Mouse (Mus musculus) left cerebral cortex, postnatal 36 days (tissue): ENCODE data around the gene Olfr38. TPM values are rescaled to one million over a fixed set of nuclear protein-coding genes. Genes with fewer than 3 reads are reported as not detected.

Experiments
- DNase-seq, 2 experiments: peaks; one replicate each; pipeline ENCODE4 v3.0.0; 2021 to 2022; ENCODE audit warnings: low spot score in 2 of 2, mixed read lengths in 1 of 2
- intact Hi-C: fragments of 180-260 bp; cut with DNase I; formaldehyde crosslinking; loops from one replicate; pipeline ENCODE4 v1.15.1; 2025
- total RNA-seq, 2 experiments: library from RNA; stranded (reverse); gene quantifications; 2 replicates each; pipeline ENCODE4 v1.2.3; 2021

Olfr38 gene
- total RNA-seq: not detected

DNA sequence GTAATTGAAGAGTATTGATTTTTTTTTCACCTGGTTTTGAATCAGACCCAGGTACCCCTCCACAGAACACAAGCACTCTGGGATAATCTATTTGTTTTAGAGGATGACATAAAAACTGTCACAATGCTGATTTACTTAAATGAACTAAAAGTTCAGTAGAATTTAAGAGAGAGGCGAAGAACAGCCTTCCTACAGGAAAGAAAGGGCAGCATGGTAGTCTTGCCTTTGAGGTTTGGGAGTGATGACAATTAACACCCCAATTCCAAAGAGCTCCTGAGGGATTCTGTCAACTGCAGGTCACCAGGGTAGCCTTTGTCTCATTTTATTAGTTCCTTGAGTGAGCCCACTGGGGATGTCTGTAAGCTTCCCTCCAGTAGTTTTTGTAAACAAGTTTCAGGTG is at the start of gene Olfr38:
Olfr38 (plus strand) TSS at position 301 of the 400 bp plus-strand sequence.
- DNase-seq: no peak
- intact Hi-C loops: no loop called here

DNA sequence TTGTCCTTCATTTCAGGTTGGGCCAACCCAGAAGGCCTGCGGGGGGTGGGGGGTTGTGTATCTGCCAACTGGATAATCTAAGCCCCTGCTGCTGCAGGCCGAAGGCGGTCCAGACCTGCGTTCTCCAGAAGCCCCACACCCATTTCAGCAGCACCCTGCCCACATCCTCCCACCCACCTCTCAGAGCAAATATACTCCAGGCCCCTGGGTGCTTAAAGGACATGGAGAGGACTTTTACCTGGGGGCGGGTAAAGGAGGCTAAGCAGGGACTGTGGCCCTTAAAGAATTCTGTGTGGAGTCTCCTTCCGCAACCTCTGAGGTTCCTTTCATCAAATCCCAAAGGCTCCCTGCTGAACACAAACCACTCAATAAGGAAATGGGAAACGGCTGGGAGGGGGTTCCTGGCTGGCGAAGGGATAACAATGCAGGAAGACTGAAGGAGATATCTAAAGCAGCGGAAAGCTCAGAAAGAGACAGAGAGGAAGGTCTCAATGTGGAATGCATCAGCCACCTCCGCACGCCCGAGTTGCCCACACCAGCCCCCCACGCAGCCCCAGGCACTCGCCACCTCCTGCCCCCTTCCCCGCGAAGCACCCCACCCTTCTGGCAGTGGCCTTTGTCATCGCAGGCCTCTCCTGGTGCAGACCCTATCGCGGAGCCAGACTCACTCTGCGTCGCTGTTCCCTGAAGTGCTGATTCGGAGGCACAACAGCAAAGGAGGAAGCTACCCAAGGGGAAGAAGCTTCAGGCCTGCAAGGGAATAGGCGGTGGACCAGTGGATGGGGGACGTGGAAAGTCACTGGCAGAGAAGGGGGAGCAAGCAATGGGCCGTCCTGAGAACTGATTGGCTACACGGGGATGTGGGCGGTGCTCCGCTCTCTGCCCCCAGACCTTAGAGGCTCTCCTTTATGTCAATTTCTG is 46.7 kb upstream of the Olfr38 start, which contains the start of gene Tcaf1:
Tcaf1 (minus strand) TSS at position 798 of the 921 bp plus-strand sequence.
- intact Hi-C loops: no loop called here
- peak; percentile 88 to 89 for DNase-seq

DNA sequence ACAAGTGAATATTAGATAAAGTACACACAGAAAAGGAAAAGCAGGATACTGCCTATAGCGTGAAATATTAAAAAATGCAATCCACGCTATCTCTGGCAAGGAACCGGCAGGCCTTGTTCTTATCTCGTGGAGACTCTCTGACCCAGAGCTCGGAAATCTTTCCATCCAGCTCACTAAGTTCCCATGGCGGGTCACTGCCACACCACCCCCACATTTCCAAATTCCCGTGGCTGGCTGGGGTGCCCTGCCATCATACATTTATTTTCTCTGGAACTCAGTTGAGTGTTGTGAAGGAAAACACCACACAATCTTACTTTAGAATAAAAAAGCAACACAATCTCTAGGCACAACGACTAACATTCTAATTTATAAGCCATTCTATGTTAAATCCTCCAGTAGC is 41.5 kb upstream of the Olfr38 start:
- DNase-seq: no peak
- intact Hi-C loops: no loop called here

DNA sequence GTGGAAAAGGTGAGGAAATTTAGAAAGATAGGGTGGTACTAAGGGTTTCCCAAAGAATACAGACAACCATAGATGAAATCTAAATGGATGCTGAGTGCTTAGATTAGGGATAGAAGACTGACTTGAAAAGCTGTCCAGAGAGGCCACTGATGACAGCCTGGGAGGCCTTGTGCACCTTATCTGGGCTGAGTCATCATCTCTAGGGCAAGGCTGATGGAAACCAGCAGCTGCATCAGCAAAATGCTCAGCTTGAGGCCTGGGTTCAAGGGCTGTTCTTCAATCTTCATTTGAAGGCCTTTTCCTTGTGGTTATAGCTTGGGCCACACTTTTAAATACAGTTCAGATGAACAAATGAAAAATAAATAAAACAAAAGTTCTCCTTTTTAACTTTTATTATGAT is 38.2 kb upstream of the Olfr38 start:
- intact Hi-C loops: no loop called here
- no peak for DNase-seq

DNA sequence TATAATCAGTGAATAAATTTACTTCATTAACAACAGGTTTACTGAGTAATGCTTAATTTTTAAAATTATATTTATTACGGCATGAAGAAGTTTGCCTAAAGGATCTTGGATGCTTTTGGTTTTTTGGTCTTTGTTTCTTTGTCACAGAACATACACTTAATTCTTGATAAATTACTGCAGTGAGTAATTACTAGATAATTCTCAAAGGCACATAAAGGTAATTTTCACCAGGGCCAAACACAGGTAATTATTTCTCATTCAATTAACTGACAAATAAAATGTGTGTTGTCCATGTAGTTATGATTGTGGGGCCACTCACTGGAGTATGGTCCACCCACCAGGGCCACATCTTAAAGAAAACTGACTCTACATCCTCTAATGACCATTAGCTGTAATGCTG is 17.1 kb upstream of the Olfr38 start, which contains the start of gene Olfr453:
Olfr453 (plus strand) TSS at position 301 of the 400 bp plus-strand sequence.
- DNase-seq: no peak
- intact Hi-C loops: no loop called here

DNA sequence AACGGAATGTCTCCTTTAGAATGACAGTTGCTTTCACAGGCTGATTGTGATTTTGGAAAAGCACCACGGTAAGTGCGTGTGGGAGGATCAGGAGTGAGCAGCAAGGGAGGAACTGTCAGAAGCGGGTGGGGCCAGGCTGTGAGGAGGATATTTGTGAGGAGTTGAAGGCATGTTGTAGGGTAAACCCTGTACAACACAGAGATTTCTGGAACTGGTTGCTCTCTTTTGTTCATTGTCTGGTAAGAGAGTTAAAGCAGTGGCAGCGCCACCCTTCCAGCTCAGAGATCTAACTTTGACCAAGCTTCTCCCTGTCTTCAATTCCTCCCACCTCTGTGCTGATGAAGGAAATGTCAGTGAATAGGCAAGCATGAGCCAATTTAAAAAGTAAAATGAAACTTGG is 13.9 kb upstream of the Olfr38 start:
- intact Hi-C loops: no loop called here
- no peak for DNase-seq

DNA sequence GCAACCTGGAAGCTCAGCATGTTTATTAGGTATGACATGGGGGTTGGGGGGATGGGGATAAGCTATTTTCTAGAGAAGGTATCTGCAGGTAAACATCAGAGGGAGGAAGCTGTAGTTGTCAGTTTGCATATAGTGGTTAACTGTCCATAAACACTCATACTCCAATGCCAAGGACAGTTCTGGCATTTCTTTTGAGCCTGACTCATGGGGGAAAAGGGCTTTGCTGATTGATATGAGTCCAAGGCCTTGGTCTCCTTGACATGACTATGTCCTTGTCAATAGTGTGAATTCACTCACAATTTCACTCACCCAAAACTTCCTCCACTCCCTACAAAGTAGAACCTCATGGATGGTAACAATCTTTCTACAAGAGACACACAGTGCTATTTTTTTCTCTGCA is 8.4 kb upstream of the Olfr38 start:
- no peak for DNase-seq
- intact Hi-C loops: no loop called here

DNA sequence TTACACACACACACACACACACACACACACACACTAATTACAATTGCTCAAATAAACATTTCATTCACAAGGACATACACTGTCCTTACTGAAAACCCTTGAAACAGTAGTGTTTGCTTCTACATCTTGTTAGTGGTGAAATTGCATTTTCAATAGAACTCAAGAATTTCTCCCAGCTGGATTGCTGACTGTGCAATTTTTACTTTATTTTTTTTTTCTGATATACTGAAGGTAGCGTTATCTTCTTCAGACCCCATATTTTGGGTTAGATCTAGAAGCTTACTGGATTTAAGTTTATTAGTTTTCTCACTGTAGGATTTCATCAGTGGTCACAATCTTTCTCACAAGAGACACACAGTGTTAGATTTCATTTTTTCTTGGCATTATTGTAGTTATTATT is 20.9 kb downstream of the Olfr38 start:
- intact Hi-C loops: no loop called here
- DNase-seq: no peak

DNA sequence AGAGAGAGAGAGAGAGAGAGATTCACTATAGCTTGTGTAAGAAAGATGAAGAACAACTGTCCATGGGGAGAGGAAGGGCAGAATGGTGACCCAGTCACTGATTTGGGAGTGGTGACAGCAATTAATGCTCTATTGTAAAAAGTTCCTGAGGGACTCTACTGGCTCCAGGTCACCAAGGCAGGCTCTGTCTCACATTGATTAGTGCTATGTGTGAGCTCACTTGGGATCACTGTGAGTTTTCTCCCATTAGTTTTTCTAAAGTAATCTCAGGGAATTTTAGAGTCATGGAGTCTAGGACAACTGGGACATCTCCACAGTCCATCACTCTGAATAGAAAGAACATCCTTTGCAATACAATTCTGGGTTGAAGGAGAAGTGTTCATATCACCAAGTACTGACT is 28.6 kb downstream of the Olfr38 start, which contains the start of gene Olfr452:
Olfr452 (plus strand) TSS at position 301 of the 400 bp plus-strand sequence.
- intact Hi-C loops: no loop called here
- DNase-seq: no peak

DNA sequence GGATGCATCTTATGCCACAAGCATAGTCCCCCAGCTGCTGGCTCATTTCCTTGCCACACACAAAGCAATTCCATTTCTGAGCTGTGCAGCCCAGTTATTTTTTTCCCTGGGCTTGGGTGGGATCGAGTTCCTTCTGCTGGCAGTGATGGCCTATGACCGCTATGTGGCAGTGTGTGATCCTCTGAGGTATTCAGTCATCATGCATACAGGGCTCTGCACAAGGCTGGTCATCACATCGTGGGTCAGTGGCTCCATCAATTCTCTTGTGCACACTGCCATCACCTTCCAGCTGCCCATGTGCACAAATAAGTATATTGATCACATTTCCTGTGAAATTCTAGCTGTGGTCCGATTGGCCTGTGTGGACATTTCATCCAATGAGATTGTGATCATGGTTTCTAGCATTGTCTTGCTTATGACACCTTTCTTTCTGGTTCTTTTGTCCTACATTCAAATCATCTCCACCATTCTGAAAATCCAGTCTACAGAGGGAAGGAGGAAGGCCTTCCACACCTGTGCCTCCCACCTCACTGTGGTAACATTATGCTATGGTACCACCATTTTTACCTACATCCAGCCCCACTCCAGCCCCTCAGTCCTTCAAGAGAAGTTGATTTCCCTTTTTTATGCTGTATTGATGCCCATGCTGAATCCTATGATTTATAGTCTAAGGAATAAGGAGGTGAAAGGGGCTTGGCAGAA is 34.2 kb downstream of the Olfr38 start:
- no peak for DNase-seq
- intact Hi-C loops: no loop called here

DNA sequence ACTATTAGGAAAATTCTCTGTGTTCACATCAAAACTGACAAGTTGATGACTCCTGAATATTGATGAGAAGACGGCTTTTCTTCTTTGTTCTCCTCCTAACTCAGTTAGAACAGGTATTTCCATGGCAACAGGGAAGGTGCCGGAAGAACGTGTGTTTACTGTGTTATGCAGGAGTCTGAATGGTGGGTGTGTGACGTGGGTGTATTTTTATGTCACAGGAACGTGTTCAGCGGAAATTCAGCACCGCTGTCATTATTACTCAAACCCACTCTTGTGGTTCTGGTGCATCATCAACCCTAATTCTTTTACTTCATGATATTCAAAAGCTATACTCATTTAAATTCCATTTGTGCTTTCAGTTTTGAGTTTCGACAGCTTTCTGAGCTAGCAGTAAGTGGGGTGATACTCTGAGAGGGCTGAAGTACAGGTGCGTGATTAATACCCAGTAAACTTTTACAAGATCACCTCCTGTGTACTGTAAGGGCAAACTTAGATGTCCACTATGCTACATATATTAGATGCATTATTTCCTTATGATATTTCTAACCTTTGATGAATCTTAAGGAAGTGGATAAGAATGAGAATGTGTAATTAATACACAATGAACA is 34.8 kb downstream of the Olfr38 start:
- DNase-seq: no peak
- intact Hi-C loops: no loop called here

DNA sequence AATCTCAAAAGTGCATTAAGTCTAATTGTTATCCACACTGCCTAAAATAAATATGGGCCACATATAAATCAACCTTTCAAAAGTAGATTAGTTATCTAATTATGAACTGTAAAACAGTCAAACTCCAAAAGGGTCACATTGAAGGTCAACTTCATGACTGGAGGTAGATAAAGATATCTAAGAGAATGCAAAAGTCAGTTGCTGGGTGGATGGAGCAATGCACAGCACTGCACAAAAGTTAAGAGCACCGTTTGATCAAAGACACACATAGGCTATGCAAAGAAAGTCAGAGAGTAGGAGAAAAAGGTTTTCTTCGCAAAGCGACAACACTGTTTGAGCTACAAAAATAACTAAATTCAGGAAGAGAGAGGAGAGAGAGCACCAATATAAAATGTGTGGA is 38.8 kb downstream of the Olfr38 start:
- intact Hi-C loops: no loop called here
- DNase-seq: no peak

DNA sequence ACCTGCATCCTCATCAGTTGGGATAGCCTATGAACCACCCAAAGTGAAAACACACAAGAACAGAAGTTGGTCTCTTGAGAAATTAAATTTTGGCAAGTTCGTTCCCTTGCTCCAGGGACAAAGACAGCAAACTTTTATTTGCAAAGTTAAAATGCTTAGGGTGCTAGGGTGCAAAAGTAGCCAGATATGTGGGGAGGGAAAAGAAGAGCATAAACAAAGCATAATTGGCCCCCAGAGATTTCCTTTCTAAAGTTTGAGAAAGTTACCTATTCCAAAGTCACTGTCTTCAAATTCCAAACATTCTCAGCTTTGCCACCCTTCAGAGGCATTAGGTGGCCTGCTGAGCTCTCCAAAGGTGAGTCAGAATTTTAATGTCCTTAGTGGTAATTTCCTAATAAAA is 55.4 kb downstream of the Olfr38 start, which contains the start of gene Olfr450:
Olfr450 (plus strand) TSS at position 301 of the 400 bp plus-strand sequence.
- intact Hi-C loops: no loop called here
- no peak for DNase-seq

Other genes with a start within 250 kb of the Olfr38 start
- not detected for gene Olfr455, start 208.8 kb upstream of the Olfr38 start, total RNA-seq
- gene Tcaf3, start 158.7 kb upstream of the Olfr38 start, total RNA-seq: not detected
- under 1 TPM; 0.54 to 0.82 TPM for gene Tcaf2, start 111.2 kb upstream of the Olfr38 start, total RNA-seq
- gene Tcaf1, start 46.3 kb upstream of the Olfr38 start, total RNA-seq: 100 to 1,000 TPM; 217 to 234 TPM
- not detected for gene Olfr453, start 17.0 kb upstream of the Olfr38 start, total RNA-seq
- gene Olfr452, start 28.7 kb downstream of the Olfr38 start, total RNA-seq: not detected
- not detected for gene Olfr450, start 55.5 kb downstream of the Olfr38 start, total RNA-seq
- not detected for gene Olfr449, start 78.0 kb downstream of the Olfr38 start, total RNA-seq
- not detected for gene Olfr448, start 134.0 kb downstream of the Olfr38 start, total RNA-seq
- gene Olfr447, start 152.5 kb downstream of the Olfr38 start, total RNA-seq: not detected
- not detected for gene Olfr446, start 165.0 kb downstream of the Olfr38 start, total RNA-seq
- gene Olfr444, start 192.7 kb downstream of the Olfr38 start, total RNA-seq: not detected